Mouse (Mus musculus) hindbrain, embryonic 12.5 days (tissue): ENCODE measurements around the gene Tmem208. TPM values are rescaled to one million over a fixed set of nuclear protein-coding genes. Genes with fewer than 3 reads are reported as not detected.

Source experiments
- ATAC-seq: fragments of 200-750 bp; cut with Nextera tagmentation; 2 replicates; pipeline ENCODE4 v1.8.0; 2017; ENCODE audit warnings: moderate TSS enrichment; ENCODE audit not compliant: low FRiP score
- H3K27ac ChIP-seq: fragments of 300-500 bp; sonication (generic); 2 replicates; pipeline ENCODE4 v1.5.1; 2016; ENCODE audit warnings: mild to moderate bottlenecking
- H3K27me3 ChIP-seq: fragments of 300-500 bp; sonication (generic); 2 replicates; pipeline ENCODE4 v1.6.1; 2016; ENCODE audit warnings: mild to moderate bottlenecking
- H3K36me3 ChIP-seq: fragments of 300-500 bp; sonication (generic); 2 replicates; pipeline ENCODE4 v1.6.1; 2016; ENCODE audit warnings: mild to moderate bottlenecking
- H3K4me1 ChIP-seq: fragments of 300-500 bp; sonication (generic); 2 replicates; pipeline ENCODE4 v1.6.1; 2016
- H3K4me2 ChIP-seq: fragments of 300-500 bp; sonication (generic); replicated peaks from 2 replicates; pipeline ENCODE4 v1.6.1; 2016; ENCODE audit warnings: mild to moderate bottlenecking
- H3K4me3 ChIP-seq: fragments of 300-500 bp; sonication (generic); 2 replicates; pipeline ENCODE4 v1.5.1; 2016; ENCODE audit warnings: mild to moderate bottlenecking
- H3K9ac ChIP-seq: fragments of 300-500 bp; sonication (generic); 2 replicates; pipeline ENCODE4 v1.6.1; 2016; ENCODE audit warnings: mild to moderate bottlenecking, moderate library complexity
- H3K9me3 ChIP-seq: fragments of 300-500 bp; sonication (generic); replicated peaks from 2 replicates; pipeline ENCODE4 v1.6.1; 2016; ENCODE audit warnings: mild to moderate bottlenecking
- WGBS: fragments of 180-500 bp; shearing (Covaris S2); methylation state at CpG from one replicate; pipeline ENCODE4 v1.1.7; 2016; 5-methylcytosine and 5-hydroxymethylcytosine counted together
- polyA plus RNA-seq: library from polyadenylated mRNA; unstranded; fragments of >200 nt; fragmentation: Nextera tagmentation; extraction: Ambion mirVana; gene quantifications from 2 replicates; pipeline ENCODE4 v1.2.1, GENCODE M21; 2016

Gene Tmem208
- polyA plus RNA-seq: 97.6 and 100 TPM in 2 replicates

DNA sequence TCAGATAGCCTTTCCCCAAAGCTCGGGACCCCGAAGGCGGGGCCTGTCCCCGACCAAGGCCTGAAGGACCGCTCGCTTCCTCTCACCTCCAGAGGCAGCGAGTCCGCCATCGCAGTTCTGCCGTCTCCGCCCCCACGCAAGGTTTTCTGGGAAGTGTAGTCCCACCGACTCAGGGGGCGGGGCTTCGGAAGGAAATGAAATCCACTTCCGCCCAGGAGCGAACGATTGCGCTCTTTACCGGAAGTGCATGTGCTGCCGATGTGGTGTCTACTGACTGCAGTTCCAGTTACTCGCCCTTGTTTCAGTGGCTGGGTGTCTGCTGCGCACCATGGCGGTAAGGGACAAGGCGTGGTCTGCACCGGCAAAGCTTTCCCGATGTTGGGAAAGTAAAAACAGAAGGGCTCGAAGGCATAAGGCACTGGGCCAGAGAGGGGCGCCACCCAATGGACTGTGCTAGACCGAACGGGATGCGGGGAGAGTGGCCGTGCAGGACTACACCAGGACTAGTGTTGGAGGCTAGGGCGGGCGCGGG lies at the start of gene Tmem208, which contains the start of gene Lrrc29:
Gene Tmem208, plus strand, starts transcription at position 214 of the 532 bp plus-strand sequence.
Gene Lrrc29, minus strand, starts transcription at position 138 of the 532 bp plus-strand sequence.
- Histone ChIP-seq H3K9ac (peak within 1 kb of the TSS; percentile 81), H3K4me2 (peak within 1 kb of the TSS; percentile 84), H3K36me3 (peaks cover 42% of the 10 kb centered on the region), H3K27ac (peak within 1 kb of the TSS; percentile 79), H3K4me1 (peaks cover 22% of the 10 kb centered on the region), H3K9me3 (no peaks in the 10 kb centered on the region), H3K27me3 (no peaks in the 10 kb centered on the region), H3K4me3 (peak within 1 kb of the TSS; percentile 81)
- ATAC-seq: peak; percentile 94
- 1% methylated on average over 36 of the region's 36 CpGs for WGBS

DNA sequence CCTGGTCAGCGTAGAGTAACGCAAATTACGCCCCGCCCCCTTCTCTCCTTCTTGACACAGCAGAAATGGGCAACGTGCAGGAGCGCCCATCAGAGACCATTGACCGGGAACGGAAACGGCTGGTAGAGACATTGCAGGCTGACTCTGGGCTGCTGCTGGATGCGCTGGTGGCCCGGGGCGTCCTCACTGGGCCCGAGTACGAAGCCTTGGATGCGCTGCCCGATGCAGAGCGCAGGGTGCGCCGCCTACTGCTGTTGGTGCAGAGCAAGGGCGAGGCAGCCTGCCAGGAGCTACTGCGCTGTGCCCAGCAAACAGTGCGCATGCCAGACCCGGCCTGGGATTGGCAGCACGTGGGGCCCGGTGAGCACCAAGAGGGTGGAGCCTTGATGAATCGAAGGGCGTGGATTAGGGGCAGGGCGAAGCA lies 47.2 kb upstream of the Tmem208 start:
- no peak overlapping the region for H3K27ac ChIP-seq
- peak overlapping the region; percentile 40 for H3K4me2 ChIP-seq
- 0 out of 2 replicates have a peak overlapping the region, but pooled peaks have one; percentile 13 for H3K4me3 ChIP-seq
- peaks cover 22% of the 10 kb centered on the region for H3K4me1 ChIP-seq
- H3K9me3 ChIP-seq: no peaks in the 10 kb centered on the region
- H3K9ac ChIP-seq: no peak overlapping the region
- ATAC-seq: peak; percentile 39
- H3K36me3 ChIP-seq: peaks cover 34% of the 10 kb centered on the region
- WGBS: 4% methylated on average over 28 of the region's 28 CpGs
- peaks cover 82% of the 10 kb centered on the region for H3K27me3 ChIP-seq

DNA sequence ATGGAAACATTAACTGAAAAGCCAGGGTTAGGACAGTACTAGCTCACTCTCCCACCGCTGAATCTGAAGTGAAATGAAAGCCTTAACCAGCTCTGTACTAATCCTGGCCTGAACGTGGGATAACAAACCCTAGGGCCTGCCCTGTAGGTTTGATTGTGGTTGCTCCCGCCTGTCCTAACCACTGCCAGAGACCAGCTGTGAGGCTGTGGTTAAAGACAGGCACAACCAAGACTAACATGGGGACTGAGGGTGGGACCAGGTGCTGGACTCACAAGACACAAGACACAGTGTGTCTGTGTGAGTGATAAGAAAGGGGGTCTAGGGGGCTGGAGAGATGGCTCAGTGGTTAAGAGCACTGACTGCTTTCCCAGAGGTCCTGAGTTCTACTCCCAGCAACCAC lies 45.6 kb upstream of the Tmem208 start:
- no peak overlapping the region for H3K4me3 ChIP-seq
- no peak overlapping the region for H3K9ac ChIP-seq
- no peaks in the 10 kb centered on the region for H3K9me3 ChIP-seq
- peaks cover 24% of the 10 kb centered on the region for H3K4me1 ChIP-seq
- 65% methylated on average over 3 of the region's 3 CpGs for WGBS
- H3K4me2 ChIP-seq: no peak overlapping the region
- no peak for ATAC-seq
- H3K27ac ChIP-seq: no peak overlapping the region
- H3K36me3 ChIP-seq: peaks cover 46% of the 10 kb centered on the region
- H3K27me3 ChIP-seq: peaks cover 69% of the 10 kb centered on the region

DNA sequence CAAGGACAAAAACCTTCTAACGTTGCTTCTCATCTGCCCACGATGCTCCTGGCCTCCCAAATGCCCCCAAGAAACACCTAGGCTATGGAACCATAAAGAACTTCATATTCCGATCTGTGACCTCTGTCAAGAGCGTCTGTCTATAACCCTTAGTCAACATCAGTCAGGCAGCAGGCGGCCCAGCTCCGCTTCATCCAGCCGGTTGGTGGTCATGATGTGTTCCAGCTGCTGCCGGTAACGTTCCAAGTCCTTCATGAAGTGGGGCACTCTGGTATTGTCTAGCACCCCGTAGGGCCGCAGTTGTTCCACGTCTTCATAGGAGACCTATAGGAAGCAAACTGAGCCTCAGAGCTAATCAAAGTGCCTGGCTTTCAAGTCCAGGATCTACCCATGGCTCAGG lies 44.3 kb upstream of the Tmem208 start:
- no peak overlapping the region for H3K9ac ChIP-seq
- H3K4me1 ChIP-seq: peaks cover 24% of the 10 kb centered on the region
- H3K4me2 ChIP-seq: no peak overlapping the region
- H3K9me3 ChIP-seq: no peaks in the 10 kb centered on the region
- H3K36me3 ChIP-seq: peaks cover 47% of the 10 kb centered on the region
- no peak for ATAC-seq
- H3K4me3 ChIP-seq: no peak overlapping the region
- peaks cover 57% of the 10 kb centered on the region for H3K27me3 ChIP-seq
- H3K27ac ChIP-seq: no peak overlapping the region
- 89% methylated on average over 12 of the region's 12 CpGs for WGBS

DNA sequence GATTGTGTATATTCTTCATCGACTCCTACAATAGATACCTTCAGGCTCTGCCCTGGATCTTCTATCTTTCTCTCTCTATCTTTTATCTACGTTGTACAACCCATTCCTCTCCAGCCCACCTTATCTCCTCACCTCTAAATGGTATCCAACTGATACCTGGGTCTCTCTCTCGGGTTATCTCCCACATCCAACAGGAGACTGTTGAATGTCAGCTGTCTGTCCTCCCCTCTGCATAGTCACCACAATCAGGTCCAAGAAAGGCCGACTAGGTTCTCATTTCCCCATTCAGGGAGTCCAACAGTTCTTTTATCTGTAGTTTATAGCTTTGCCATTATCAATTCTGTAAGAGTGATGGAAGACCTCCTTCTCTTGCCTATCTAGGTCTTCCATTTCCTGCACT lies 43.9 kb upstream of the Tmem208 start:
- peaks cover 53% of the 10 kb centered on the region for H3K27me3 ChIP-seq
- H3K4me1 ChIP-seq: peaks cover 26% of the 10 kb centered on the region
- H3K4me3 ChIP-seq: no peak overlapping the region
- H3K9ac ChIP-seq: no peak overlapping the region
- ATAC-seq: no peak
- H3K9me3 ChIP-seq: no peaks in the 10 kb centered on the region
- 86% methylated on average over 4 of the region's 4 CpGs for WGBS
- no peak overlapping the region for H3K4me2 ChIP-seq
- H3K36me3 ChIP-seq: peaks cover 47% of the 10 kb centered on the region
- no peak overlapping the region for H3K27ac ChIP-seq

DNA sequence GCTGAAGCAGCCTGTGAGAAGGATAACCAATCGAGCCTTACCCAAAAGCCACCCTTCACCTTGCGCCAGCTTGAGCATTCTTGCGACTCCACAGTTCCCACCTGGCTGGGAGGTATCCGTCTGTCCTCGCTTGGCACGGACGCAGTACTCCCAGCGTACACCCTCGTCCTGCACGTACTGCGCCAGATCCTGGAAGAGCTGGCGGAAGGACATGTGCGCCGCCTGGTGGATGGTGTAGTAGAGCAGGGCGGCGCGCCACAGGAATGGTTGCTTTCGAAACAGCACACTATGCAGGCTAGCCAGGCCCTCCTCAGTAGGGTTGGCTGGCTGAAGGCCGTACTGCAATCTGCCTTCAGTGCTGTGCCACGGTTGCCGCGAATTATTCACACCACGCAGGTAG lies 43.1 kb upstream of the Tmem208 start:
- no peak overlapping the region for H3K27ac ChIP-seq
- H3K36me3 ChIP-seq: peaks cover 47% of the 10 kb centered on the region
- H3K9ac ChIP-seq: no peak overlapping the region
- peaks cover 45% of the 10 kb centered on the region for H3K27me3 ChIP-seq
- no peaks in the 10 kb centered on the region for H3K9me3 ChIP-seq
- H3K4me3 ChIP-seq: no peak overlapping the region
- WGBS: 21% methylated on average over 23 of the region's 23 CpGs
- H3K4me2 ChIP-seq: no peak overlapping the region
- peaks cover 34% of the 10 kb centered on the region for H3K4me1 ChIP-seq
- ATAC-seq: peak; percentile 27; the same call in 1 of the 2 replicates

DNA sequence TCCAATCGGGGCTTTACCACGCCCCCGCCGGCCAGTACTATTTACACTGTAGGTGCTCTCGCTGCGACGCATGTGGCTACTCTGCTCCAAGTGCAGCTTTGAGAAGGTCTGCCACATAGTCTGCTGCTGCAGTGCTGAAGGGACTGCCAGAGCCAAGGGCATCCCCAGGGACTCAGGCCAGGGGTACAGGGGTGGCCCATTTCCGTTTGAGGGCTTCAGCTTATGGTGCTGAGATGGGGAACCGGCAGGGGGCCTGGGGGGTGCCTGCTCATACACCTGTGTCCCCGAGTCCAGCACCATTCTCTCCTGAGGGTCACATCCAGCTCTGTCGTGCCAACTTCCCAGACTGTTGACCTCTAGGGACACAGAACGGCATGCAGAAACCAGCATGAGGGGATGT lies 40.6 kb upstream of the Tmem208 start:
- H3K4me1 ChIP-seq: peaks cover 46% of the 10 kb centered on the region
- H3K4me2 ChIP-seq: peak overlapping the region; percentile 81; the same call in 1 of the 2 replicates
- no peaks in the 10 kb centered on the region for H3K9me3 ChIP-seq
- no peak overlapping the region for H3K9ac ChIP-seq
- H3K36me3 ChIP-seq: peaks cover 41% of the 10 kb centered on the region
- H3K27me3 ChIP-seq: peaks cover 28% of the 10 kb centered on the region
- 34% methylated on average over 12 of the region's 12 CpGs for WGBS
- ATAC-seq: no peak
- H3K4me3 ChIP-seq: no peak overlapping the region
- H3K27ac ChIP-seq: no peak overlapping the region

DNA sequence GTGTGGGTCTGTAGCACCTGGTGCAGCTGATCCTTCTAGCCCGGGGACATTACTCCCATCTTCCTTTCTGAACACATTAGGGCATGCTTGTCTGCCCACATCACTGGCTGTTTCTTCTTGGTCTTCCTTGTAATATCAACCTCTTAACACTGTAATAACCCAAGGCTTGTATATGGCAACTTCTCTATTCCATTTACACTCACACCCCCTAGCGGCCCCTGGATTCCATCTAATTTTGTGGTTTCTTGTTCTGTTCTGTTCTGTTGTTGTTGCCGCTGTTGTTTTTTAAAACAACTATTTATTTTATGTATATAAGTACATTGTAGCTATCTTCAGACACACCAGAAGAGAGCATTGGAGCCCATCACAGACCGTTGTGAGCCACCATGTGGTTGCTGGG lies 39.2 kb upstream of the Tmem208 start:
- H3K4me3 ChIP-seq: no peak overlapping the region
- no peak overlapping the region for H3K27ac ChIP-seq
- WGBS: 87% methylated on average over 4 of the region's 4 CpGs
- H3K9me3 ChIP-seq: no peaks in the 10 kb centered on the region
- H3K4me1 ChIP-seq: peaks cover 50% of the 10 kb centered on the region
- H3K9ac ChIP-seq: no peak overlapping the region
- peak overlapping the region; percentile 81 for H3K4me2 ChIP-seq
- peaks cover 33% of the 10 kb centered on the region for H3K36me3 ChIP-seq
- no peak for ATAC-seq
- peaks cover 19% of the 10 kb centered on the region for H3K27me3 ChIP-seq

DNA sequence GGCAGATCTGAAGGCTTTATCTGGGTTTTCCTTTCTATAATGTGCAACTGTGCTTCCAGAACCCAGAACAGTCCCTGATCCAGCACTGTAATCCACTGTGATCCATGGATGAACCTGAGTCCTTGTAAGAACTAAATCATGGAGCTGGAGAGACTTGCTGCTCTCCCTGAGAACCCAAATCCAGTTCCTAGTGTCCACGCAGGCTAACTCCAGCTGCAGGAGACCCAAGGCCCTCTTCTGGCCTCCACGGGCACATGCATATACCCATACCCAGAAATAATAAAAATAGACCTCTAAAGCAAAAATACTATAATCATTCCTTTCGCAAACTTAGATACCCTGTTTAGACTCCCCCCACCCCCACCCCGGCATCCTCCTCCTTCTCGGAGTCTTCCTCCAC lies 37.9 kb upstream of the Tmem208 start:
- Histone ChIP-seq H3K9me3 (no peaks in the 10 kb centered on the region), H3K4me3 (peak overlapping the region; percentile 48), H3K4me1 (peaks cover 50% of the 10 kb centered on the region), H3K4me2 (peak overlapping the region; percentile 81), H3K27me3 (peaks cover 26% of the 10 kb centered on the region), H3K36me3 (peaks cover 19% of the 10 kb centered on the region), H3K27ac (no peak overlapping the region), H3K9ac (peak overlapping the region; percentile 60)
- no peak for ATAC-seq
- 81% methylated on average over 5 of the region's 5 CpGs for WGBS

DNA sequence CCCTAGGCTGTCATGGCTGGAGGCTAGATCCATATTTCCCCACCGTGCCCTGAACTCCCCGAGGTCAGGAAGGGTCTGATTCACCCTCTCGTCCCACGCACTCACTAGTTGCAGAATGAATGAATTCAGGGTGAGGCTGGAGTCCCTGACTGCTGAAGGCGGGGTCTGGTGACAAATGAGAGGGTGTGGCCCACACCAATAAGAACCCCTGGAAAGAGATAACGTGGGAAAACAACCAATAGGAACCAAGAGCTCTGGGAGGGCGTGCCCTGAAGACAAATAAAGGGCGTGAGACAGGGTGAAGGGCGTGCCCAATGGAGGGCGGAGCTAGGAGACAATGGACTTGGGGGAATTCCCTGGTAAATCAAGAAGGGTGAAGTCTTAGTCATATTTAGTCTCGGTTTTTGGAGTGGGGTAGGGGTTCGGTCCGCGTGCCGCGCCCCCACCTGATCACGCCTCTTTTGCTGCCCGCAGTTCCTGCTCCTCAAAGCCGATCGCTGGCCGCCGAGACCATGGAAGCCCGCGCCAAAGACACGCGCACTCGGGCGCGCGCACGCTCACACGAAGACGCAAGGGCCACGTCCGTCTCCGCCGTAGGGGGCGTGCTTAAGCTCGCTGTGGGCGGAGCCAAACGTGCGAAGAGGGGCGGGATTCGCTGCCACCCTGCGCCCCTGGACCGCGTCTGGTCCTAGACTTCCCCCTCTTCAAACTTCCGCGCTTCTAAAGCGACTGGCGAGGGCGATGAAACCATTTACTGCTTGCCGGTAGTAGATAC lies 37.0 kb upstream of the Tmem208 start:
- H3K9ac ChIP-seq: peak overlapping the region; percentile 60
- ATAC-seq: peak; percentile 94
- under 1% methylated on average over 53 of the region's 53 CpGs for WGBS
- peak overlapping the region; percentile 81 for H3K4me2 ChIP-seq
- peak overlapping the region; percentile 48 for H3K4me3 ChIP-seq
- peaks cover 50% of the 10 kb centered on the region for H3K4me1 ChIP-seq
- H3K27me3 ChIP-seq: peaks cover 31% of the 10 kb centered on the region
- peak overlapping the region; percentile 92 for H3K27ac ChIP-seq
- peaks cover 13% of the 10 kb centered on the region for H3K36me3 ChIP-seq
- no peaks in the 10 kb centered on the region for H3K9me3 ChIP-seq

DNA sequence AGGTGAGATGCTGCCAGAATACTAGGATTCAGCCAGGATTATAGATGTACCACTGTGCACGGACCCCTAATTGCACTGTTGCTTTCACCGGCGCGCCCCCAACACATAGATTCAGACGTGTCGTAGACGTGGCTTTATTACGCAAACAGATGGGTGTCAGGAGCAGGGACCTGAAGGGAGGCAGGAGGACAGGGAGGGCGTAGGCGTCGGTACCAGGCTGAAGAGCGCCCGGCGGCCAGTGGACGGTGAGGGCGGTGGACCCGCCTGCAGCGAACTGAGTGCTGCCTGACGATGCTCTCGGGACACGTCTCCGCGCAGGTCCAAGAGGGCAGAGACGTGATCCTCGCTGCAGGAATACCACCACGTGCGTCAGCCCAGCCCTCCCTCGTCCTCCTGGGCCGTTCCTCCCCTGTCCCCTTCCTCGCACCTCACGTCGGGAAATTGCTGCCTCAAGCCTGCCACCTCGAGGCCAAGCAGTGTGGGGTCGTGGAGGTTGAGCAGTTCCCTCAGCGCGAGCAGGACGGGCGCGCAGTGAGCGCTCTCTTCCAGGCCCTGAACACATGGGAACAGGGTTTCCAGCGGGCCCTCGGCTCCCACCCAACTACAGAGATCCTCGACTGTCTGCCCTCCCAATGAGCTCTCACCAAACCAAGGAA lies 36.2 kb upstream of the Tmem208 start, which contains the start of gene 4931428F04Rik:
Gene 4931428F04Rik, minus strand, starts transcription at position 60 of the 656 bp plus-strand sequence.
- ATAC-seq: peak; percentile 20
- Histone ChIP-seq H3K27me3 (peaks cover 32% of the 10 kb centered on the region), H3K36me3 (peaks cover 7% of the 10 kb centered on the region), H3K9ac (peak within 1 kb of the TSS; percentile 60), H3K4me1 (peaks cover 50% of the 10 kb centered on the region), H3K27ac (peak within 1 kb of the TSS; percentile 92), H3K9me3 (no peaks in the 10 kb centered on the region), H3K4me3 (peak within 1 kb of the TSS; percentile 48), H3K4me2 (peak within 1 kb of the TSS; percentile 81)
- 3% methylated on average over 39 of the region's 43 CpGs for WGBS
